Mouse (Mus musculus) lung, adult 2 months (tissue): ENCODE measurements around the gene Efr3b.

Source experiments
- CTCF ChIP-seq: fragments of 200-500 bp; IDR thresholded peaks from 2 replicates; pipeline ENCODE4 v1.5.1; 2011; ENCODE audit warnings: mild to moderate bottlenecking, low read length, control low read depth; ENCODE audit not compliant: insufficient read depth
- POLR2A ChIP-seq: fragments of 200-500 bp; IDR thresholded peaks from 2 replicates; pipeline ENCODE4 v1.6.1; 2011; ENCODE audit warnings: low read depth, mild to moderate bottlenecking, control low read depth, low read length, borderline replicate concordance; ENCODE audit errors: extremely low read depth

DNA sequence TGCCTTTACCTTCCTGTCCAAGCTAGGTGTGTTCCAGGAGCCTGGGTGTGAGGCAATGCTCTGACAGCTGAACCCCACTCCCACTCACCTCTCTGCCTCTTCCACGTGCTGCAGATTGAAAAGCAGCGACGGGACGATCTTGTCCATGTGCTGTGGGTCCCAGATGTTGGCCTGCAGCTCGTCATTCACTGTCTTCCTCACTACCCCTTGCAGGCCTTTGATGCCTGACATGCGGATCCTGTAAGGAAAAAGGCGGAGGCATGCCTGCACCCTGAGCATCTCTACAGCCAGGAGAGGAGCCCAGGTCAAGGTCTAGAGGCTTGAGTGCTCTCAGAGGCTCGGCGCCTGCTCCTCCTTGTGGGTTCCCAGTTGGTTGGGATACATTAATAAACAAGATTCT is 54.3 kb downstream of the Efr3b start:
- no peak for TF ChIP-seq CTCF
- no peak for TF ChIP-seq POLR2A
